Mouse (Mus musculus) stomach, postnatal 0 days (tissue): ENCODE results near the gene Tmem79. TPM values are rescaled to one million over a fixed set of nuclear protein-coding genes. Genes with fewer than 3 reads are reported as not detected.

Experiments used
- ATAC-seq: fragments of 200-750 bp; cut with Nextera tagmentation; 2 replicates; pipeline ENCODE4 v1.8.0; 2017; ENCODE audit not compliant: low FRiP score, low TSS enrichment
- DNase-seq: peaks from one replicate; pipeline ENCODE4 v3.0.0-alpha.2; 2016; ENCODE audit warnings: low spot score
- H3K27ac ChIP-seq: fragments of 300-500 bp; sonication (generic); replicated peaks from 2 replicates; pipeline ENCODE4 v1.5.1; 2014; ENCODE audit warnings: mild to moderate bottlenecking, control low read depth
- H3K27me3 ChIP-seq: fragments of 300-500 bp; sonication (generic); 2 replicates; pipeline ENCODE4 v1.6.1; 2014; ENCODE audit warnings: low read length; ENCODE audit not compliant: control insufficient read depth, insufficient read depth
- H3K36me3 ChIP-seq: fragments of 300-500 bp; sonication (generic); 2 replicates; pipeline ENCODE4 v1.6.1; 2014; ENCODE audit warnings: low read length, mixed read lengths; ENCODE audit not compliant: control insufficient read depth, insufficient read depth
- H3K4me1 ChIP-seq: fragments of 300-500 bp; sonication (generic); replicated peaks from 2 replicates; pipeline ENCODE4 v1.6.1; 2014; ENCODE audit warnings: antibody characterized with exemption; ENCODE audit not compliant: control insufficient read depth, insufficient read depth
- H3K4me2 ChIP-seq: fragments of 300-500 bp; sonication (generic); replicated peaks from 2 replicates; pipeline ENCODE4 v1.6.1; 2014; ENCODE audit warnings: low read depth, mild to moderate bottlenecking, control low read depth, moderate library complexity
- H3K4me3 ChIP-seq: fragments of 300-500 bp; sonication (generic); 2 replicates; pipeline ENCODE4 v1.5.1; 2014; ENCODE audit warnings: low read depth, low read length, control low read depth
- H3K9ac ChIP-seq: fragments of 300-500 bp; sonication (generic); 2 replicates; pipeline ENCODE4 v1.6.1; 2014; ENCODE audit warnings: mild to moderate bottlenecking, low read length, control low read depth, mixed read lengths
- H3K9me3 ChIP-seq: fragments of 300-500 bp; sonication (generic); 2 replicates; pipeline ENCODE4 v1.6.1; 2016; ENCODE audit warnings: low read length; ENCODE audit not compliant: control insufficient read depth
- CTCF ChIP-seq: IDR thresholded peaks from 2 replicates; pipeline ENCODE4 v1.5.1; 2016; ENCODE audit warnings: antibody characterized with exemption, low read depth, mild to moderate bottlenecking, moderate library complexity
- EP300 ChIP-seq: optimal IDR thresholded peaks from 2 replicates; pipeline ENCODE3; 2016; ENCODE audit warnings: antibody characterized with exemption
- WGBS: fragments of 180-500 bp; shearing (Covaris S2); extraction: QIAGEN DNeasy Blood & Tissue Kit; methylation state at CpG from one replicate; pipeline ENCODE4 v1.1.7; 2014; 5-methylcytosine and 5-hydroxymethylcytosine counted together
- polyA plus RNA-seq: library from polyadenylated mRNA; unstranded; fragments of >200 nt; fragmentation: Nextera tagmentation; extraction: Ambion mirVana; gene quantifications from 2 replicates; pipeline ENCODE4 v1.2.1, GENCODE M21; 2015

Gene Tmem79
- polyA plus RNA-seq, 1 experiment from 2014 or later, result 51.9 TPM

GRCm38 (mm10) chr3:88335436-88336053 lies 403 bp downstream of the Tmem79 start:
- peaks cover 3% of the 10 kb centered on the region; the same call in 1 of the 2 replicates for H3K4me1 ChIP-seq
- H3K27me3 ChIP-seq, result no peaks in the 10 kb centered on the region
- ATAC-seq (peak; percentile 35), DNase-seq (peak; percentile 30)
- H3K4me2 ChIP-seq, result peak overlapping the region; percentile 73
- no peaks in the 10 kb centered on the region for H3K9me3 ChIP-seq
- H3K9ac ChIP-seq, result peak overlapping the region; percentile 90
- WGBS, result under 1% methylated on average over 27 of the region's 27 CpGs
- H3K4me3 ChIP-seq, result peak overlapping the region; percentile 81
- TF ChIP-seq CTCF (peak; percentile 26; the same call in 1 of the 2 replicates), EP300 (no peak)
- H3K27ac ChIP-seq, result peak overlapping the region; percentile 95
- H3K36me3 ChIP-seq, result peaks cover 3% of the 10 kb centered on the region; the same call in 1 of the 2 replicates

- ATAC-seq (no peak), DNase-seq (no peak)
- 28% methylated on average over 3 of the region's 3 CpGs for WGBS
- H3K4me3 ChIP-seq, result peak overlapping the region; percentile 81
- peaks cover 3% of the 10 kb centered on the region; the same call in 1 of the 2 replicates for H3K36me3 ChIP-seq
- no peaks in the 10 kb centered on the region for H3K9me3 ChIP-seq
- H3K4me2 ChIP-seq, result peak overlapping the region; percentile 73
- H3K27ac ChIP-seq, result peak overlapping the region; percentile 95
- no peaks in the 10 kb centered on the region for H3K27me3 ChIP-seq
- H3K4me1 ChIP-seq, result peaks cover 3% of the 10 kb centered on the region; the same call in 1 of the 2 replicates
- TF ChIP-seq EP300 (no peak), CTCF (no peak)
- peak overlapping the region; percentile 90 for H3K9ac ChIP-seq
Measured at GRCm38 (mm10) chr3:88334902-88335435, 979 bp downstream of the Tmem79 start.

GRCm38 (mm10) chr3:88334029-88334658 lies 1.8 kb downstream of the Tmem79 start:
- TF ChIP-seq CTCF, result no peak
- peak; percentile 77 for TF ChIP-seq EP300
- 38% methylated on average over 12 of the region's 12 CpGs for WGBS
- Histone ChIP-seq H3K4me3 (peak overlapping the region; percentile 37), H3K27ac (peak overlapping the region; percentile 95), H3K9me3 (no peaks in the 10 kb centered on the region), H3K4me1 (peaks cover 3% of the 10 kb centered on the region; the same call in 1 of the 2 replicates), H3K36me3 (peaks cover 6% of the 10 kb centered on the region; the same call in 1 of the 2 replicates), H3K4me2 (peak overlapping the region; percentile 52), H3K27me3 (no peaks in the 10 kb centered on the region), H3K9ac (peak overlapping the region; percentile 63)
- peak; percentile 84 for ATAC-seq
- peak; percentile 91 for DNase-seq

DNA sequence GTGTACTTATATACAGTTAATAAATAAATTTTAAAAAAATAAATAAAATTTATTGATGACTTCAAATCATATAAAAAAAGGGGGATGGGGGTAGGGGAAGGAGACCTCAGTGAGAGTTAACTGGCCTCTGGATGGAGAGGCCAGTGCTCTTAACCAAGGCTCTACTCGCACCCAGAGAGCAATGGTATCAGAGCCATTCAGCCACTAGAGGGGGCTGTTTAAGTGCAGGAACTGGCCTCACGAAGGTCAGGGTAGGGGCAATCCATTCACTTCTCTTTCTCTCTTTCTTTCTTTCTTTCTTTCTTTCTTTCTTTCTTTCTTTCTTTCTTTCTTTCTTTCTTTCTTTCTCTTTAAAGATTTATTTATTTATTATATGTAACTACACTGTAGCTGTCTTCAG lies 4.7 kb downstream of the Tmem79 start:
- H3K27me3 ChIP-seq, result no peaks in the 10 kb centered on the region
- whole genome bisulfite sequencing, result 42% methylated on average over 2 of the region's 2 CpGs
- DNase-seq, result peak; percentile 61
- no peak overlapping the region for H3K4me3 ChIP-seq
- no peak overlapping the region for H3K27ac ChIP-seq
- H3K4me1 ChIP-seq, result no peaks in the 10 kb centered on the region
- no peak overlapping the region for H3K9ac ChIP-seq
- ATAC-seq, result no peak
- no peaks in the 10 kb centered on the region for H3K9me3 ChIP-seq
- TF ChIP-seq EP300 (no peak), CTCF (peak; percentile 74)
- H3K36me3 ChIP-seq, result peaks cover 9% of the 10 kb centered on the region
- no peak overlapping the region for H3K4me2 ChIP-seq

- H3K4me1 ChIP-seq, result peaks cover 3% of the 10 kb centered on the region; the same call in 1 of the 2 replicates
- H3K9ac ChIP-seq, result no peak overlapping the region
- H3K4me3 ChIP-seq, result no peak overlapping the region
- TF ChIP-seq EP300, result no peak
- TF ChIP-seq CTCF, result no peak
- no peak overlapping the region for H3K4me2 ChIP-seq
- H3K27me3 ChIP-seq, result no peaks in the 10 kb centered on the region
- whole genome bisulfite sequencing, result 53% methylated on average over 5 of the region's 5 CpGs
- H3K9me3 ChIP-seq, result no peaks in the 10 kb centered on the region
- ATAC-seq (no peak), DNase-seq (no peak)
- H3K27ac ChIP-seq, result no peak overlapping the region
- H3K36me3 ChIP-seq, result peaks cover 9% of the 10 kb centered on the region
Measured at GRCm38 (mm10) chr3:88328956-88329355, 7.0 kb downstream of the Tmem79 start.
